Mouse (Mus musculus): ENCODE data around the gene Adcy9.

Gene Adcy9

GRCm38 (mm10) chr16:4420298-4421054 is at the start of gene Adcy9:
Gene Adcy9, minus strand, starts transcription at chr16:4420498.
- DNase-seq = peak; percentile 91 to 95

GRCm38 (mm10) chr16:4469599-4470352 is 49.5 kb upstream of the Adcy9 start:
- DNase-seq = peak; percentile 16 to 38

GRCm38 (mm10) chr16:4464529-4465089 is 44.3 kb upstream of the Adcy9 start:
- DNase-seq = peak in 1 of 2 experiments; percentile 13

DNA sequence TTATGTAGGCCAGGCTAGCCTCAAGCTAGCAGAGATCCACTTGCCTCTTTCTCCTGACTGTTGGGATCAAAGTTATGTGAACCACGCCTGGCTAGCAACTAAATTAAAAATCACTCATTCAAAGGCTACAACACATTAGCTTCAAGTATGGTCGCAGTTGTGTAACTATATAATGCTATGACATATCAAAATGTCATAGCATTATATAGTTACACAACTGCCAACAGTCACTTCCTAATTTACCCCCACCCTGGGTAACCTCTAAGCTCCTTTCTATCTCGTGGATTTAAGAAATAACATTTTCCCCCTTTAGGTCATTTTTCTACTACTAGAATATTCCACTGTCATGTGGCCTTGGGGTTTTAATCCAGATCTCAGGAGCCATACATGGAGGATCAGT is 37.6 kb upstream of the Adcy9 start:
- DNase-seq = no peak

DNA sequence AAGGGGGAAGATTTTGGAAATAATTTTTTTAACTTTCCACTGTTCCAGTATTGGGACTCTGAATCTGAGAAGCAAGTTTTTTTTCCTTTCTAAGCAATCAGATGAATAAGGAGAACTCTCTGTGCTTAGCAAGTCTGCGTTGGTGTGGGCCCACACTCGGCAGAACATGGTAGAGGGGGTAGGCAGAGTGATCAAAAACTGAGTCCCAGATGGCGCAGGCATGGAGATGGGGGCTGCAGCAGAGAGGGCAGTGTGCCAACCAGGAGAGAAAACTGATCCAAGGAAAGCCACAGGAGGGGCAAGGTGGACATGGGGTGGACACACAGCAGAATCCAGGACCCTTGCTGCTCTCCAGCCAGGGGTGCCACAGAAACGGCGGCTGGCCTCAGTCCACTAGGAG is 36.1 kb upstream of the Adcy9 start:
- no peak for DNase-seq

GRCm38 (mm10) chr16:4455693-4456092 is 35.4 kb upstream of the Adcy9 start:
- DNase-seq = no peak

- DNase-seq = no peak
These were observed 34.3 kb upstream of the Adcy9 start for GRCm38 (mm10) chr16:4454563-4454962.

DNA sequence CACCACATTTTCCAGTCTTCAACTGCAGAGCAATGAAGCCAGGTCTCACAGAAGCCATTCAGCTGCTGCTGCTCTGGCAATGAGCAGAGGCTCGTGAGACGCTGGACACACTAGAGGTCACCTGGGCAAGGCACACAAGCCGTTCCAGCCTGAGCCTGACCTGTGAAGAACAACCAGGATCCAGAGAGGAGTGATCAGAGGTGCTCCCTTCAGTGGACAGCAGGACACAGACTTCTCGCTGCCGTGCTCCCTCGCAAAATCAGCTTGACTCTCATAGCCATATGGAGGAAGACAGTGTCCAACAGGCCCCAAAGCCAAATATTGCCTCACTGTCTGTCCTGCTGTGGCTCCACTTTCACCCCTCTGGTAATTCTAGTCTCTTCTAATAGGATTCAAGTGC is 29.1 kb upstream of the Adcy9 start:
- DNase-seq = no peak

DNA sequence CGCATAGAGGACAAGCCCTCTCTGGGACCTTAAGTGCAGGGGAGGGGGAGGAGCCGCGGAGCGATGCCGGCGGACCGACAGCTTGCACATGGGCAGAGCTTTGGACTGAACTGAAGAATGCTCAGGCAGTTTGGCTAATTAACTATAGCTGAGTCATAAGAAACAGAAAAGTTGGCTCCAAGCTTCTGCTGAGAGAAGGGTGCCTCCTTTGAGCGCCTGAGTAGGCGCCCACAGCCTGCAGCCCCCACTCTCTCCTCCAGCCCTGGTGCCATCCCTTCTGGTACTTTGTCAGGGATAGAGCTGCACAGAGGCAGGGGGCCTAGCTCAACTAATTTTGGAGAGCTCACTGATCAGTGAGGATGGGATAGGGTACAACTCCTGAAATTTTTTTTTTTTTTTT is 27.9 kb upstream of the Adcy9 start:
- DNase-seq = peak; percentile 35 to 60

GRCm38 (mm10) chr16:4446395-4446794 is 26.1 kb upstream of the Adcy9 start:
- no peak for DNase-seq

- no peak for DNase-seq
These were observed 24.1 kb upstream of the Adcy9 start for GRCm38 (mm10) chr16:4444378-4444777.

DNA sequence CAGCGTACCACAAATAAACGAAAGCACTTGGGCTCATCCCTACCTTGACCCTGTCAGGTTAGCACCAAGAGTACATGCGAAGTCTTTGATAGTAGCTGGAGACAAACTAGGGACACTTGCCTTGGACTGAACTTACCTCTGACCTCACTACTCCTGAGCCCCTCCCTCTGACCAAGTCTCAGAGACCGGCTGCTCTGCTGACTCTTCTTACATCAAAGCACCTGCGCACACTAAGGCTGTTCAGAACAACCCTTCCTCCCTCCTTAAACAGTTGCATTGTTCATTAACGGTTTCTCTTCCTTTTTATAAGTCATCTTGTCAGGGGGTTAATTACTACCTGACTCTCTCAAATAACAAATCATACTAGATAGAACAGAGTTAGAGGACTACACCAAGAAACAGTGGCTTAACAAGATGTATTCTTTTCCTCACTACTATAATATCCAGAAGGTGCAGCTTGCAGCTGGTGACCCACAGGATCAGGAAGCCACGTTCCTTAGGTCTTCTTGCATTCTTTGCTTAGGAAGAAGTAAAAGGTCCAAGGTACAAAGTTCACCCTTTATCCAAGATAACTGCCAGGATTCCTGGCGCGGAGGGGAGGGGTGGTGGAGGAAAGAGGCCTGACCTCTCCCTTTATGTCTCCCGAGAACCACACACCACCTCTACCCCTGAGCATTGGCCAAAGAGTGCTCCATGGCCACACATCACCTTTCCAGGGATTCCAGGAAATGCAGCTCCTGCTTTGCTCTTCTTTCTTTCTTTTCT is 19.2 kb upstream of the Adcy9 start:
- peak in 1 of 2 experiments; percentile 39 for DNase-seq

DNA sequence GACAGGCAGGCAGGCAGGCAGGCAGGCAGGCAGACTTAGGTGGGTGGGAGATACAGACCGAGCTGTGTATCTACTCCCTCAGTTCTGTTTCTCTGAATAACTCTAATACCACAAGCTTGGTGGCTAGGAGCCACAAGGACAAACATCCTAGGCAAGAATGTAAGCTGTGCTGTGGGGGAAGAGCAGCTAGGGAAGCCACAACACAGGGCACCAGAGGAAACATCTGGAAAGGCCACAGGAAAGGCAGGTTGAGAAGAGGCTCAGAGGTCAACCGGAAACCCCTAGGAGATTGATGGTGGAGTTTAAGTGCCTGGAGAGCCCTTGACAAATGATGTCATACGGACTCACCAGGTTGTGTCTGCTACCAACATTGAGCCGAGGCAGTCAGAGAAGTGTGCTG is 16.4 kb upstream of the Adcy9 start:
- DNase-seq = peak in 1 of 2 experiments; percentile 16

DNA sequence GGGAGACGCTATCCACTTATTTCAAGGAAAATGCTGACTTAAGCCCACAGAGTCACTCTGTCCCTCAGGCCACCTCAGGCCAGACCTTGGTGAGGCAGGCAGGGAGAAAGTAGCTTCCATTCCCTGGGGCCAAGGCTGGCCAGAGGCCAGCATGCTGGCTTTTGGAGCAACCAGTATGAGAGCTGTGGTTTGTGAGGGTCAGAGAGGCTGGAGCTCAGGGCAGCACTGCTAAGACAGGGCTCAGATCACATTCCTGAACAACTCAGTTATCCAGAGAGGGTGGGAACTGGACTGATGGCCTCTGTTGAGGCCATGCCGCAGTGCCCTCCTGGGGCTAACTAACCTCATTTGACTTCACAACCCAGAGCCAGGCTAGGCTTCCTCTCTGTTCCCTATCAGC is 15.1 kb upstream of the Adcy9 start:
- DNase-seq = peak in 1 of 2 experiments; percentile 25

- no peak for DNase-seq
These were observed 11.5 kb upstream of the Adcy9 start for GRCm38 (mm10) chr16:4431841-4432240.

DNA sequence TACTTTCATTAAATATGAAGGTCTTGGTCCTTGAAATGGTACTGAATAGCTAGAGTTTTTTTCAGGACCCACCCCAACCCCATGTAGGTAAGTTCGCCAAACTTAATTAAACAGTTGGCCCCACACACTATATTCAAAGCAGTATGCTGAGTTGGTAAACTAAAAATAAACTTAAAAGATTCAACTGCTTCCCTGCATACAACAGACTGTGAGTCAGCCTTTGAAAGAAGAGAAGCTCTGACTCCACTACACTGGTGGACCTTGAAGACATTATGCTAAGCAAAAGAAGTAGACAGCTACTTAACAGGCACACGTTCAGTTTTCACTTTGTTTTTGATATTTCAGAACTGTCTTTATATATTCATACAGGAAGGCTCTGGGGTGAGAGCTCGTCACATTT is 10.7 kb upstream of the Adcy9 start:
- no peak for DNase-seq

- DNase-seq = no peak
These were observed 9.9 kb upstream of the Adcy9 start for GRCm38 (mm10) chr16:4430232-4430631.

DNA sequence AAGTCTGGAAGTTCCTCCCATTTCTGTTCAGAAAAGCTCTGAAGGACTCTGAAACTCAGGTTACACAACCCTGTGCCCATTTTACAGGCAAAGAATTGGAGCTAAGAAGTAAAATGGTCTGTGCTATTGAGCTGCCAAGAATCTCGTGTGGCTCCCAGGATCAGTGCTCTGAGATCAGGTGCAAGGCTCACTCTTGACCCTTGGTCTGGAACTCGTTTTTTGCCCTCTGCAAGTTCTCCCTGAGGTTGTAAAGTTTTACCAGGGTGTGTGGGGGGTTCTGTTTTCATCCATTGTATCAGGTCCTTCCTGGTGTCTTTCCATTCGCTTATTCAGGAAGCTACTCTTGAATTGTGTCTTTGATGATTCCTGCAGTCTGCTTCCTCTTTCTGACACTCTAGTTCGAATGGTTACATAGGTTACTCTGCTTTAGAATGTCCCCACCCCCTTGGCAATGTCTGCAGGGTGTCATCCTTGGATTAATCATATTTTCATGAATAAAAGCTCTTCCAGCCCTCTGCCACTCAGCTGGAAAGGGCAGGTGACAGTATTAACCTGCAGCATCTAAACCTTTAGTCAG is 5.4 kb upstream of the Adcy9 start:
- no peak for DNase-seq

GRCm38 (mm10) chr16:4423613-4424012 is 3.3 kb upstream of the Adcy9 start:
- no peak for DNase-seq

- DNase-seq = no peak
These were observed 2.7 kb upstream of the Adcy9 start for GRCm38 (mm10) chr16:4422991-4423390.

- peak; percentile 70 to 80 for DNase-seq
These were observed 576 bp downstream of the Adcy9 start for GRCm38 (mm10) chr16:4419546-4420297.

Data from kidney, postnatal 4 days (tissue).